Mouse (Mus musculus): Measurements from ENCODE around the gene Ctbp2.
A peak's percentile ranks its signal among the peaks of the same experiment; 100 is the strongest.

The Ctbp2 gene

GRCm38 (mm10) chr7:133011611-133012010 lies 112.5 kb downstream of the Ctbp2 start:
- no peak for DNase-seq (ENCODE audit: inconsistent age in 2 of 2, low spot score in 1 of 2)

- peak; percentile 79 to 90 for DNase-seq (ENCODE audit: inconsistent age in 2 of 2, low spot score in 1 of 2)
These were observed 113.0 kb downstream of the Ctbp2 start for GRCm38 (mm10) chr7:133011191-133011590.

- no peak for DNase-seq (ENCODE audit: inconsistent age in 2 of 2, low spot score in 1 of 2)
These were observed 113.7 kb downstream of the Ctbp2 start for GRCm38 (mm10) chr7:133010477-133010876.

GRCm38 (mm10) chr7:133009676-133010075 lies 114.5 kb downstream of the Ctbp2 start:
- no peak for DNase-seq (ENCODE audit: inconsistent age in 2 of 2, low spot score in 1 of 2)

- peak; percentile 80 to 89 for DNase-seq (ENCODE audit: inconsistent age in 2 of 2, low spot score in 1 of 2)
These were observed 115.5 kb downstream of the Ctbp2 start for GRCm38 (mm10) chr7:133008663-133009062.

- DNase-seq (ENCODE audit: inconsistent age in 2 of 2, low spot score in 1 of 2) = peak; percentile 95 to 97
These were observed 116.8 kb downstream of the Ctbp2 start for GRCm38 (mm10) chr7:133007343-133007742.

- DNase-seq (ENCODE audit: inconsistent age in 2 of 2, low spot score in 1 of 2) = peak; percentile 62 to 81
These were observed 118.4 kb downstream of the Ctbp2 start for GRCm38 (mm10) chr7:133005772-133006171.

- DNase-seq (ENCODE audit: inconsistent age in 2 of 2, low spot score in 1 of 2) = peak; percentile 84 to 92
These were observed 120.7 kb downstream of the Ctbp2 start for GRCm38 (mm10) chr7:133003421-133003820.

GRCm38 (mm10) chr7:133002271-133002670 lies 121.9 kb downstream of the Ctbp2 start:
- DNase-seq (ENCODE audit: inconsistent age in 2 of 2, low spot score in 1 of 2) = peak in 1 of 2 experiments; percentile 35

- DNase-seq (ENCODE audit: inconsistent age in 2 of 2, low spot score in 1 of 2) = no peak
These were observed 122.8 kb downstream of the Ctbp2 start for GRCm38 (mm10) chr7:133001388-133001787.

GRCm38 (mm10) chr7:132999061-132999460 lies 125.1 kb downstream of the Ctbp2 start:
- no peak for DNase-seq (ENCODE audit: inconsistent age in 2 of 2, low spot score in 1 of 2)

- DNase-seq (ENCODE audit: inconsistent age in 2 of 2, low spot score in 1 of 2) = peak; percentile 83 to 92
These were observed 125.5 kb downstream of the Ctbp2 start for GRCm38 (mm10) chr7:132998639-132999038.

- DNase-seq (ENCODE audit: inconsistent age in 2 of 2, low spot score in 1 of 2) = peak; percentile 51 to 80
These were observed 127.8 kb downstream of the Ctbp2 start for GRCm38 (mm10) chr7:132996391-132996790.

GRCm38 (mm10) chr7:132994628-132995191 lies 129.4 kb downstream of the Ctbp2 start:
- peak in 1 of 2 experiments; percentile 21 for DNase-seq (ENCODE audit: inconsistent age in 2 of 2, low spot score in 1 of 2)

- DNase-seq (ENCODE audit: inconsistent age in 2 of 2, low spot score in 1 of 2) = peak in 1 of 2 experiments; percentile 20
These were observed 130.0 kb downstream of the Ctbp2 start for GRCm38 (mm10) chr7:132994120-132994519.

GRCm38 (mm10) chr7:132992967-132993615 lies 131.1 kb downstream of the Ctbp2 start:
- no peak for DNase-seq (ENCODE audit: inconsistent age in 2 of 2, low spot score in 1 of 2)

GRCm38 (mm10) chr7:132991240-132991900 lies 132.8 kb downstream of the Ctbp2 start:
- DNase-seq (ENCODE audit: inconsistent age in 2 of 2, low spot score in 1 of 2) = no peak

- DNase-seq (ENCODE audit: inconsistent age in 2 of 2, low spot score in 1 of 2) = no peak
These were observed 134.3 kb downstream of the Ctbp2 start for GRCm38 (mm10) chr7:132989839-132990238.

GRCm38 (mm10) chr7:132982639-132983038 lies 141.5 kb downstream of the Ctbp2 start:
- DNase-seq (ENCODE audit: inconsistent age in 2 of 2, low spot score in 1 of 2) = no peak

GRCm38 (mm10) chr7:132977981-132978380 lies 146.2 kb downstream of the Ctbp2 start:
- DNase-seq (ENCODE audit: inconsistent age in 2 of 2, low spot score in 1 of 2) = no peak

GRCm38 (mm10) chr7:132976079-132976478 lies 148.1 kb downstream of the Ctbp2 start:
- DNase-seq (ENCODE audit: inconsistent age in 2 of 2, low spot score in 1 of 2) = no peak

- no peak for DNase-seq (ENCODE audit: inconsistent age in 2 of 2, low spot score in 1 of 2)
These were observed 152.1 kb downstream of the Ctbp2 start for GRCm38 (mm10) chr7:132972079-132972478.

Data from adrenal gland, adult (tissue).